Mouse (Mus musculus): ENCODE measurements around the gene Patj.
"Not testable (repeated sequence)": the region's sequence is repeated elsewhere in the genome, so short reads cannot be mapped to it uniquely, and the experiment has no call there.

Patj gene
- long read RNA-seq, experiment 1 = 0 reads
- long read RNA-seq, experiment 2 = 0 reads

- intact Hi-C loops (cut with DNase I) = no loop called here
Observed at GRCm38 (mm10) chr4:98395690-98396437, at the start of gene Patj. Patj (plus strand) TSS chr4:98395785.

GRCm38 (mm10) chr4:98348580-98348979, 47.0 kb upstream of the Patj start:
- intact Hi-C loops (cut with DNase I) = no loop called here

GRCm38 (mm10) chr4:98358034-98358809, 37.4 kb upstream of the Patj start:
- intact Hi-C loops (cut with DNase I) = no loop called here

- intact Hi-C loops (cut with DNase I) = no loop called here
Observed at GRCm38 (mm10) chr4:98375401-98375800, 20.2 kb upstream of the Patj start.

- intact Hi-C loops (cut with DNase I) = no loop called here
Observed at GRCm38 (mm10) chr4:98376943-98377342, 18.6 kb upstream of the Patj start.

- intact Hi-C loops (cut with DNase I) = no loop called here
Observed at GRCm38 (mm10) chr4:98382716-98383424, 12.7 kb upstream of the Patj start, which contains the start of gene Tm2d1. Tm2d1 (minus strand) TSS chr4:98383306.

GRCm38 (mm10) chr4:98385036-98385435, 10.5 kb upstream of the Patj start:
- intact Hi-C loops (cut with DNase I) = no loop called here

GRCm38 (mm10) chr4:98395346-98395689, 267 bp upstream of the Patj start:
- intact Hi-C loops (cut with DNase I) = no loop called here

- intact Hi-C loops (cut with DNase I) = no loop called here
Observed at GRCm38 (mm10) chr4:98400926-98401583, 5.5 kb downstream of the Patj start.

GRCm38 (mm10) chr4:98401584-98401962, 6.0 kb downstream of the Patj start:
- intact Hi-C loops (cut with DNase I) = no loop called here

- intact Hi-C loops (cut with DNase I) = no loop called here
Observed at GRCm38 (mm10) chr4:98403492-98403891, 7.9 kb downstream of the Patj start.

GRCm38 (mm10) chr4:98404412-98404811, 8.8 kb downstream of the Patj start:
- intact Hi-C loops (cut with DNase I) = no loop called here

GRCm38 (mm10) chr4:98408455-98408854, 12.9 kb downstream of the Patj start:
- intact Hi-C loops (cut with DNase I) = no loop called here

GRCm38 (mm10) chr4:98415150-98415549, 19.6 kb downstream of the Patj start:
- intact Hi-C loops (cut with DNase I) = not testable (repeated sequence)

- intact Hi-C loops (cut with DNase I) = no loop called here
Observed at GRCm38 (mm10) chr4:98428371-98428770, 32.8 kb downstream of the Patj start.

GRCm38 (mm10) chr4:98435641-98436457, 40.3 kb downstream of the Patj start:
- intact Hi-C loops (cut with DNase I) = no loop called here

GRCm38 (mm10) chr4:98436664-98437363, 41.2 kb downstream of the Patj start:
- intact Hi-C loops (cut with DNase I) = no loop called here

- intact Hi-C loops (cut with DNase I) = loop anchor here (5.0 kb wide), 1 partner anchor 687 kb away; no protein-coding TSS in a partner anchor
Observed at GRCm38 (mm10) chr4:98439261-98440005, 43.8 kb downstream of the Patj start.

GRCm38 (mm10) chr4:98441248-98441647, 45.7 kb downstream of the Patj start:
- intact Hi-C loops (cut with DNase I) = loop anchor here (5.0 kb wide), 1 partner anchor 689 kb away; no protein-coding TSS in a partner anchor
